Mouse (Mus musculus) cerebellum, adult 2 months (tissue): Measurements from ENCODE around the gene Erap1.
"Not testable (repeated sequence)": the region's sequence is repeated elsewhere in the genome, so short reads cannot be mapped to it uniquely, and the experiment has no call there.

Experiments used
- CTCF ChIP-seq: fragments of 200-500 bp; IDR thresholded peaks from 2 replicates; pipeline ENCODE4 v1.5.1; 2011; ENCODE audit warnings: low read depth, mild to moderate bottlenecking, control low read depth, low read length, moderate library complexity, borderline replicate concordance; ENCODE audit not compliant: insufficient read depth
- POLR2A ChIP-seq: fragments of 200-500 bp; IDR thresholded peaks from 2 replicates; pipeline ENCODE4 v1.6.1; 2011; ENCODE audit warnings: low read length, control low read depth, borderline replicate concordance; ENCODE audit not compliant: insufficient read depth

DNA sequence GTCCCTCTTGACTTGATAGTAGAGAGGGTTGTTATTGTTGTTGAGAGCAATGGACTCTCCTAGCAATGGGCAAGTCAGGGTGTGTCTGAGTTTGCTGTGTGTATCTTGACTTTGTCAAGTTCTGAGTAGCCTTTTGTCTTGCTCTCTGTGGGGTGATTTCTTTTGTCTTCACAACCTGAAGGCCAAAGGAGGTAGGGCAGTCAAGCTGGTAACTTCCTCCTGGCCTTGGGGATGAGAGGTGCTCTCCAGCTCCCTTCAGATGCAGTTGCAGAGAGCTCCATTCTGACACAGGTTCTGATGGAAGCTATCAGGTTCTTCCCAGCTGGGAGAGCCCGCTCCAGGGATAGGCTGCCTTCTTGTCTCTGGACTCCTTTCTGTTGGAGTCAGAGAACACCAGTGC, 37.6 kb upstream of the Erap1 start:
- not testable (repeated sequence) for TF ChIP-seq CTCF, POLR2A
